Mouse (Mus musculus) megakaryocyte-erythroid progenitor cell, adult 5-6 weeks (primary cell): ENCODE results near the gene Col15a1. TPM values are rescaled to one million over a fixed set of nuclear protein-coding genes. Genes with fewer than 3 reads are reported as not detected.

Experiments
- ATAC-seq: replicated peaks from 2 replicates; pipeline ENCODE4 v1.8.0; 2016; ENCODE audit warnings: mild to moderate bottlenecking, inconsistent platforms; ENCODE audit not compliant: severe bottlenecking, poor library complexity, low FRiP score, low TSS enrichment
- total RNA-seq, 2 experiments: library from RNA; stranded (forward) in 1 of 2; stranded (reverse) in 1 of 2; fragments of 200-1000, 215-1000 nt in 1 of 2; fragments of >200 nt in 1 of 2; fragmentation: Nextera tagmentation in 1 of 2; gene quantifications; 2 replicates each; pipeline ENCODE4 v1.2.3; 2014 to 2017

Gene Col15a1
- total RNA-seq, 2 experiments from 2014 or later: not detected

DNA sequence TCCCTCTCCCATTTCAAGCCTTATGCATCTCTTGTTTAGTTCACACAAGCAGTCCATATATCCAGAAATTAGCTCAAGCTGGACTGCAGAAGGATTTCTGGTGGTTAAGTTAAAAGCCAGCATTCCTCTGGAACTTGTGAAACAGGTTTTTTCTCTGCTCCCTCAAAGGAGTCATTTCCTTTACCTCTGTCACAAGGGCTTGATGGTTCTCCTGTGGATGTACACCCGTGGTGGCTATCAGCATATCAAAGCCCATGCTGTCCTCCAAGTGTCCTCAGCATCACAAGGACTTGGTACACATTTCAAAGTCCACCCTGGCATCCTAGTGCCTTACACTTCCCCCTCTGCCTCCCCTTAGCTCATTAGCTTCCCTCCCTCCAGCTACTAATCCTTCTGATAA lies 121.3 kb downstream of the Col15a1 start:
- no peak for ATAC-seq

- ATAC-seq: no peak
Measured at GRCm38 (mm10) chr4:47330378-47331052, 122.6 kb downstream of the Col15a1 start.

- no peak for ATAC-seq
Measured at GRCm38 (mm10) chr4:47332812-47333343, 124.9 kb downstream of the Col15a1 start.

DNA sequence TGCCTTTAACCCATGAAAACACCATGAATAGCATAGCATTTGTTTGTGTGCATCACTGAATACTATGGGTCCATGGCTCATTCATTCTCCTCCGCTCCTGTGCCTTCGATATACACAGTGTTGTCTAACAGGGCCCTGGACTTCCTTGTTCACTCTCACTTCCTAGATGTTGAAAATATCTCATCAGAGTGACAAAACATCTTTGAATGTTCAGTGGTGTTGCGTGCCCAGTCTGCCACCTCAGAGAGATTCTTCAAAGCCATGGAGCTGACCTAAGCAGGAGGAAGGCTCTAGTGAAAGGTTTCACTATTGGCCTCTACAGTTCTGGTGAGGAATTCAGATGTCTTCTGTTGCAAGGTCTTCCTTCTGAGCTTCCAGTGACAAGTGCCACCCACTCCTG lies 125.6 kb downstream of the Col15a1 start:
- no peak for ATAC-seq

GRCm38 (mm10) chr4:47336941-47337600 lies 129.1 kb downstream of the Col15a1 start:
- no peak for ATAC-seq

DNA sequence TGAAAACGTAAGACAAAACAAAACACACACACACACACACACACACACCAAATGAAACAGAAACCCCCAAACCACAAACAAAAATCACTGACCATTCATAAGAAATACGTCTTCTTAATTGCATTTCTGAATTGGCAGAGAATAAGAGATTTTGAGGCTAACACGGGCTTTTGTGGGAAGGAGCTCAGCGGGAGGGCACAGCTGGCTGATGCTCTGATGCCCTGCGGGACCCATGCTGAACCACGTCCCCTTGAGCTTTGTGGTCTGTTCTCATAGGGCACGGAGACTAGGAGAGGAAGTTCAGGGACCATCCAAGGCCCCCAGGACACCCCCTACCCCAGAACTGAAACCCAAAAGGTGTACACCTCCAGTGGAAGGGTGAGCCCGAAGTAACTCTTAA lies 134.7 kb downstream of the Col15a1 start:
- ATAC-seq: no peak

- no peak for ATAC-seq
Measured at GRCm38 (mm10) chr4:47347022-47347421, 139.1 kb downstream of the Col15a1 start.

DNA sequence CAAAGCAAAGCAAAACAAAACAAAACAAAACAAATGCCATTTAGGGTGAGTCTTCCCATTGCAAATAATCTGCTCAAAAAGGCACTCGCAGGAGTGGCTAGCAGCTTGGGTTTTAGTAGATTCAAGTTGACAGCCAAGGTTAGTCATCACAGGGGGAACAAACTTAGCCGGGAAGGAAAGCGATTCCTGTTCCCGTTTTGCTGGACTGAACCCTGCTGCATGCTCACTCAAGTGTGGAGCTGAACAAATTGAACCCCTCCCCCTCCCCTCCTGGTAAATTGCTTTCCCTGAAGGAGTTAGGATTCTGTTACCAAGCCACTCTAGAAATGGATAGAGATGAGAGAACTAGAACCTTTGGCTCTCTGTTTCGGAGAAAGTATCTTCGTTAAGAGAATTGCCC lies 141.8 kb downstream of the Col15a1 start:
- no peak for ATAC-seq

- peak; percentile 65 for ATAC-seq
Measured at GRCm38 (mm10) chr4:47351386-47352049, 143.6 kb downstream of the Col15a1 start.

DNA sequence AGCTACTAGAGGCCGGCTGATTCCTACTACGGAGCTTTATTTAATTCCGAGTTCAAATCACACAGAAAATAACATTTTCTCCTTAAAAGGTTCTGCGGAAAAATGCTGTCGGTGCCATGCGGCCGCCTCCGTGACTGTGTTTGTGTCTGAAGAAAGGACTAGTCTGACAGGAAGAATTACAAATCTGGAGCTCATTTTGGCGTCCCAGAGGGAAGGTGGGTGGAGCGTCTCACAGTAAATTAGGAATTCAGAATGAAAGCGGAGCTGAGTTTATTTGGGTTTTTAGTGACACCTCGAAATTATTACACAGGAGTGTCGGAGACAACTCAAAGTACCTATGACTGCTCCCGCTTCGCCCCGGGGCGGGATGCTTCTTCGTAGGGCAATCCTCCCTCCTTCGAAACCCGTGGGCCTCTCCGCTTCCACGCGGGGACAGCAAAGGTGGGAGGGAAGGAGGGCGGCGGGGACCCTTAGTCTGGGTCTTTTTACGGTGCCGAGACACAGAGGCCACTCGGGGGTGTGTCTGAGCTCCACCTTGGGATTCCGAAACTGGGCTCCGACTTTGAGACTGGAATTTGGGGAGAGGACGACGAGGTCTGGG lies 144.2 kb downstream of the Col15a1 start:
- 0 out of 2 replicates have a peak, but pooled peaks have one; percentile 6 for ATAC-seq

DNA sequence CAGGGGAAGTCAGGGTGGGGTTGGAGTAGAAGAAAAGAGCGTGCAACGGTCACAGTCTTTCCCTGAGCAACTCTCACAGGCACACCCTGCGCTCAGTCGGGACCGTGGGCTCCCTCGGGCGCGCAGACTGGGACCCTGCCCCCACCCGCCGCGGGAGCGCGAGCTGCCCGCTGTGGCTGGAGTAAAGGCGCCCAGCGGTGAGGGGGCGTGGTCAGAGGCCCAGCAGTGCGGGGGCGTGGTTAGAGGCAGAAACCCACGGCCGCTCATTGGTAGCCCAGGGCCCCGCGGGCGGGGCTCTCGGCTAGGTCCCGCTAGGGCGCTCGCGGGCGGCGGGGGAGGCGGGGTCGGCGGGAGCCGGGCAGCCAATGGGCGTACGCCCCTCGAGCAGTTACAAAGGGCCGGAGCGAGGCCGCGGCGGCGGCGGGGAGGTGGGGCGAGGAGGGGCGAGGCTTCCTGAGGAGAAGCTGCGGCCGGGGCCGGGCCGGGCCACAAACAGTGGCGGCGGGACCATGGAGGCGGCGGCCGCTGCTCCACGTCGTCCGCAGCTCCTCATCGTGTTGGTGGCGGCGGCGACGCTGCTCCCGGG lies 144.9 kb downstream of the Col15a1 start, which contains the start of gene Tgfbr1:
Gene Tgfbr1, plus strand, starts transcription at position 420 of the 586 bp plus-strand sequence.
- ATAC-seq: peak; percentile 91

- no peak for ATAC-seq
Measured at GRCm38 (mm10) chr4:47353416-47354111, 145.6 kb downstream of the Col15a1 start.

DNA sequence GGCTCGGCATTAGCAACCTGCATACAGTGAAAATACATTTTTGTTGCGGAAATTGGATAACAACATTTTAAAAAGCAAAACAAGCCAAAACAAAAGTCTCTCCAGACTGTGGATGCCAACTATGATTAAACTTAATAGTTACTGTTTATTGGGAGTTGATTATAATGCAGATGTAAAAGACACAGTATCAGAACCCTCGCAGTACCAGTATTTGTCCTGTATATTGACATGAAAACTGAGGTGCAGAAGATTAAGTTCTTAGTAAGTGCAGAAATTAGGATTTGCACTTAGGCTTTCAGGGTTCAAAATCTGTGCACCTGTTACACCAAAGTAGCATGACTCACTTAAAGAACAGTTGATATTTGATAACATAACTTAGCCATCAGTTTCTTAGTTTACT lies 146.3 kb downstream of the Col15a1 start:
- ATAC-seq: no peak

GRCm38 (mm10) chr4:47362662-47363061 lies 154.7 kb downstream of the Col15a1 start:
- ATAC-seq: no peak

Other genes starting within 250 kb of the Col15a1 start
- not detected in 2 replicates for gene Gabbr2, start 216.3 kb upstream of the Col15a1 start, total RNA-seq (2014; fragmentation: Nextera tagmentation)
- not detected in 2 replicates for gene Gabbr2, start 216.3 kb upstream of the Col15a1 start, total RNA-seq (2017)
- 0.32 TPM in 1 of 2 replicates, not detected in the other for gene Anks6, start 150.7 kb upstream of the Col15a1 start, total RNA-seq (2014; fragmentation: Nextera tagmentation)
- gene Anks6, start 150.7 kb upstream of the Col15a1 start, total RNA-seq (2017): 0.09 TPM in 1 of 2 replicates, not detected in the other
- not detected in 2 replicates for gene Galnt12, start 116.3 kb upstream of the Col15a1 start, total RNA-seq (2014; fragmentation: Nextera tagmentation)
- gene Galnt12, start 116.3 kb upstream of the Col15a1 start, total RNA-seq (2017): 0.19 and 0.34 TPM in 2 replicates
- gene Tgfbr1, start 145.1 kb downstream of the Col15a1 start, total RNA-seq (2014; fragmentation: Nextera tagmentation): 11.1 and 11.6 TPM in 2 replicates
- gene Tgfbr1, start 145.1 kb downstream of the Col15a1 start, total RNA-seq (2017): 8.5 and 17.7 TPM in 2 replicates